Mouse (Mus musculus) bone marrow, adult 2 months (tissue): ENCODE data around the gene Nup210.

Source experiments
- CTCF ChIP-seq: fragments of 200-500 bp; IDR thresholded peaks from 2 replicates; pipeline ENCODE4 v1.5.1; 2011; ENCODE audit warnings: low read length, control low read depth; ENCODE audit not compliant: control insufficient read depth, insufficient read depth
- POLR2A ChIP-seq: fragments of 200-500 bp; IDR thresholded peaks from 2 replicates; pipeline ENCODE4 v1.6.1; 2011; ENCODE audit warnings: low read depth, mild to moderate bottlenecking, control low read depth, low read length, borderline replicate concordance; ENCODE audit not compliant: control insufficient read depth

- no peak for TF ChIP-seq CTCF
- no peak for TF ChIP-seq POLR2A
These were observed 7.1 kb downstream of the Nup210 start for GRCm38 (mm10) chr6:91109489-91109888.
